Mouse (Mus musculus) forebrain, embryonic 12.5 days (tissue): ENCODE data around the gene Kcnf1. TPM values are rescaled to one million over a fixed set of nuclear protein-coding genes. Genes with fewer than 3 reads are reported as not detected.
"Not testable (repeated sequence)": the region's sequence is repeated elsewhere in the genome, so short reads cannot be mapped to it uniquely, and the experiment has no call there.

Source experiments
- ATAC-seq: fragments of 200-750 bp; cut with Nextera tagmentation; 2 replicates; pipeline ENCODE4 v1.8.0; 2017; ENCODE audit warnings: moderate TSS enrichment; ENCODE audit not compliant: low FRiP score
- H3K27ac ChIP-seq: fragments of 300-500 bp; sonication (generic); 2 replicates; pipeline ENCODE4 v1.5.1; 2016; ENCODE audit warnings: mild to moderate bottlenecking
- H3K27me3 ChIP-seq: fragments of 300-500 bp; sonication (generic); 2 replicates; pipeline ENCODE4 v1.6.1; 2016; ENCODE audit warnings: mild to moderate bottlenecking
- H3K36me3 ChIP-seq: fragments of 300-500 bp; sonication (generic); replicated peaks from 2 replicates; pipeline ENCODE4 v1.6.1; 2016; ENCODE audit warnings: mild to moderate bottlenecking
- H3K4me1 ChIP-seq: fragments of 300-500 bp; sonication (generic); 2 replicates; pipeline ENCODE4 v1.6.1; 2016
- H3K4me2 ChIP-seq: fragments of 300-500 bp; sonication (generic); 2 replicates; pipeline ENCODE4 v1.6.1; 2016; ENCODE audit warnings: mild to moderate bottlenecking, moderate library complexity
- H3K4me3 ChIP-seq: fragments of 300-500 bp; sonication (generic); replicated peaks from 2 replicates; pipeline ENCODE4 v1.5.1; 2016; ENCODE audit warnings: mild to moderate bottlenecking
- H3K9ac ChIP-seq: fragments of 300-500 bp; sonication (generic); 2 replicates; pipeline ENCODE4 v1.6.1; 2016; ENCODE audit warnings: mild to moderate bottlenecking
- H3K9me3 ChIP-seq: fragments of 300-500 bp; sonication (generic); 2 replicates; pipeline ENCODE4 v1.6.1; 2016
- WGBS: fragments of 180-500 bp; shearing (Covaris S2); methylation state at CpG from one replicate; pipeline ENCODE4 v1.1.7; 2016; 5-methylcytosine and 5-hydroxymethylcytosine counted together
- polyA plus RNA-seq: library from polyadenylated mRNA; unstranded; fragments of >200 nt; fragmentation: Nextera tagmentation; extraction: Ambion mirVana; gene quantifications from 2 replicates; pipeline ENCODE4 v1.2.1, GENCODE M21; 2016

The Kcnf1 gene
- polyA plus RNA-seq, 1 experiment from 2014 or later, result 2.3 TPM

- WGBS, result 76% methylated on average over 7 of the region's 7 CpGs
Observed at GRCm38 (mm10) chr12:17152840-17153239, 23.8 kb downstream of the Kcnf1 start.

GRCm38 (mm10) chr12:17148920-17149319 is 27.8 kb downstream of the Kcnf1 start:
- Histone ChIP-seq H3K27me3 (no peaks in the 10 kb centered on the region), H3K27ac (no peak overlapping the region), H3K4me3 (no peak overlapping the region), H3K4me1 (no peaks in the 10 kb centered on the region; the same call in 1 of the 2 replicates), H3K9me3 (no peaks in the 10 kb centered on the region), H3K36me3 (no peaks in the 10 kb centered on the region), H3K4me2 (no peak overlapping the region), H3K9ac (no peak overlapping the region)
- 75% methylated on average over 10 of the region's 10 CpGs for WGBS
- no peak for ATAC-seq

More at GRCm38 (mm10) chr12:17152840-17153239, 23.8 kb downstream of the Kcnf1 start:
- Histone ChIP-seq H3K4me1 (no peaks in the 10 kb centered on the region; the same call in 1 of the 2 replicates), H3K4me2 (no peak overlapping the region), H3K9ac (no peak overlapping the region), H3K9me3 (no peaks in the 10 kb centered on the region), H3K27me3 (no peaks in the 10 kb centered on the region), H3K4me3 (no peak overlapping the region), H3K27ac (no peak overlapping the region), H3K36me3 (no peaks in the 10 kb centered on the region)
- no peak for ATAC-seq

GRCm38 (mm10) chr12:17141791-17142190 is 34.9 kb downstream of the Kcnf1 start:
- H3K27me3 ChIP-seq, result no peaks in the 10 kb centered on the region
- H3K9me3 ChIP-seq, result no peaks in the 10 kb centered on the region
- ATAC-seq, result no peak
- H3K36me3 ChIP-seq, result no peaks in the 10 kb centered on the region
- no peak overlapping the region for H3K9ac ChIP-seq
- 40% methylated on average over 2 of the region's 2 CpGs for WGBS
- peaks cover 3% of the 10 kb centered on the region; the same call in 1 of the 2 replicates for H3K4me1 ChIP-seq
- H3K4me2 ChIP-seq, result no peak overlapping the region
- H3K27ac ChIP-seq, result no peak overlapping the region
- H3K4me3 ChIP-seq, result no peak overlapping the region

- no peak overlapping the region for H3K9ac ChIP-seq
- no peaks in the 10 kb centered on the region for H3K9me3 ChIP-seq
- 85% methylated on average over 3 of the region's 3 CpGs for WGBS
- H3K4me3 ChIP-seq, result no peak overlapping the region
- no peak overlapping the region for H3K4me2 ChIP-seq
- H3K36me3 ChIP-seq, result no peaks in the 10 kb centered on the region
- peaks cover 3% of the 10 kb centered on the region; the same call in 1 of the 2 replicates for H3K4me1 ChIP-seq
- H3K27ac ChIP-seq, result no peak overlapping the region
- no peaks in the 10 kb centered on the region for H3K27me3 ChIP-seq
- ATAC-seq, result no peak
Observed at GRCm38 (mm10) chr12:17140436-17140835, 36.3 kb downstream of the Kcnf1 start.

- no peak overlapping the region for H3K27ac ChIP-seq
- H3K4me2 ChIP-seq, result no peak overlapping the region
- no peak overlapping the region for H3K4me3 ChIP-seq
- no peaks in the 10 kb centered on the region for H3K9me3 ChIP-seq
- no peaks in the 10 kb centered on the region for H3K4me1 ChIP-seq
- WGBS, result 83% methylated on average over 9 of the region's 9 CpGs
- H3K27me3 ChIP-seq, result no peaks in the 10 kb centered on the region
- H3K9ac ChIP-seq, result no peak overlapping the region
- ATAC-seq, result no peak
- H3K36me3 ChIP-seq, result no peaks in the 10 kb centered on the region
Observed at GRCm38 (mm10) chr12:17134546-17135096, 42.1 kb downstream of the Kcnf1 start.

- 67% methylated on average over 8 of the region's 8 CpGs for WGBS
- Histone ChIP-seq H3K27me3 (no peaks in the 10 kb centered on the region), H3K27ac (no peak overlapping the region)
Observed at GRCm38 (mm10) chr12:17132243-17132642, 44.4 kb downstream of the Kcnf1 start.

GRCm38 (mm10) chr12:17131563-17131962 is 45.1 kb downstream of the Kcnf1 start:
- no peak for ATAC-seq

More at GRCm38 (mm10) chr12:17132243-17132642, 44.4 kb downstream of the Kcnf1 start:
- Histone ChIP-seq H3K4me1 (no peaks in the 10 kb centered on the region), H3K9ac (no peak overlapping the region), H3K4me2 (no peak overlapping the region), H3K4me3 (no peak overlapping the region), H3K9me3 (no peaks in the 10 kb centered on the region), H3K36me3 (no peaks in the 10 kb centered on the region)
- no peak for ATAC-seq

GRCm38 (mm10) chr12:17122881-17123280 is 53.8 kb downstream of the Kcnf1 start:
- H3K27ac ChIP-seq, H3K36me3 ChIP-seq, H3K27me3 ChIP-seq, H3K9me3 ChIP-seq, H3K9ac ChIP-seq, H3K4me3 ChIP-seq, H3K4me2 ChIP-seq, H3K4me1 ChIP-seq, ATAC-seq: not testable (repeated sequence)
- 98% methylated on average over 8 of the region's 12 CpGs for WGBS

More at GRCm38 (mm10) chr12:17131563-17131962, 45.1 kb downstream of the Kcnf1 start:
- WGBS, result 91% methylated on average over 10 of the region's 10 CpGs
- Histone ChIP-seq H3K27me3 (no peaks in the 10 kb centered on the region), H3K4me3 (no peak overlapping the region), H3K36me3 (no peaks in the 10 kb centered on the region), H3K27ac (no peak overlapping the region), H3K9ac (no peak overlapping the region), H3K4me1 (no peaks in the 10 kb centered on the region), H3K4me2 (no peak overlapping the region), H3K9me3 (no peaks in the 10 kb centered on the region)

Other genes starting within 250 kb of the Kcnf1 start
- gene Pqlc3, start 176.5 kb downstream of the Kcnf1 start, polyA plus RNA-seq, result 3.3 TPM in 2 replicates
- 0.85 and 1.5 TPM in 2 replicates for gene 2410004P03Rik, start 165.2 kb downstream of the Kcnf1 start, polyA plus RNA-seq
- gene Pdia6, start 89.7 kb upstream of the Kcnf1 start, polyA plus RNA-seq, result 454 and 460 TPM in 2 replicates
- gene Atp6v1c2, start 152.5 kb upstream of the Kcnf1 start, polyA plus RNA-seq, result 0.46 and 0.47 TPM in 2 replicates
- gene Nol10, start 171.6 kb upstream of the Kcnf1 start, polyA plus RNA-seq, result 30.7 and 32.4 TPM in 2 replicates